Mouse (Mus musculus) forelimb bud, embryonic 11.5 days (tissue): ENCODE data around the gene Sytl1.

Source experiments
- DNase-seq: peaks from one replicate; pipeline ENCODE4 v3.0.0-alpha.2; 2012; ENCODE audit warnings: low read depth, low spot score

Sytl1 gene

GRCm38 (mm10) chr4:133278482-133278881, 15.6 kb upstream of the Sytl1 start:
- DNase-seq, result no peak

GRCm38 (mm10) chr4:133278067-133278466, 15.2 kb upstream of the Sytl1 start:
- no peak for DNase-seq

- DNase-seq, result peak; percentile 96
Measured at GRCm38 (mm10) chr4:133277104-133278026, 14.5 kb upstream of the Sytl1 start, which contains the start of gene Tmem222. TSS of gene Tmem222 (minus strand) at chr4:133277792.

- DNase-seq, result no peak
Measured at GRCm38 (mm10) chr4:133270929-133271328, 8.0 kb upstream of the Sytl1 start.

- DNase-seq, result no peak
Measured at GRCm38 (mm10) chr4:133269596-133269995, 6.7 kb upstream of the Sytl1 start.

GRCm38 (mm10) chr4:133268931-133269330, 6.0 kb upstream of the Sytl1 start:
- DNase-seq, result no peak

GRCm38 (mm10) chr4:133266248-133266880, 3.5 kb upstream of the Sytl1 start:
- DNase-seq, result no peak

- no peak for DNase-seq
Measured at GRCm38 (mm10) chr4:133265759-133266158, 2.8 kb upstream of the Sytl1 start.

- DNase-seq, result no peak
Measured at GRCm38 (mm10) chr4:133265297-133265696, 2.4 kb upstream of the Sytl1 start.

- DNase-seq, result no peak
Measured at GRCm38 (mm10) chr4:133264559-133264958, 1.6 kb upstream of the Sytl1 start.

- no peak for DNase-seq
Measured at GRCm38 (mm10) chr4:133263756-133264155, 843 bp upstream of the Sytl1 start.

GRCm38 (mm10) chr4:133262375-133262765, 543 bp downstream of the Sytl1 start:
- DNase-seq, result no peak

GRCm38 (mm10) chr4:133261641-133262374, 1.1 kb downstream of the Sytl1 start:
- no peak for DNase-seq

- no peak for DNase-seq
Measured at GRCm38 (mm10) chr4:133257798-133258408, 5.0 kb downstream of the Sytl1 start.

- no peak for DNase-seq
Measured at GRCm38 (mm10) chr4:133257230-133257629, 5.7 kb downstream of the Sytl1 start.

GRCm38 (mm10) chr4:133256820-133257219, 6.1 kb downstream of the Sytl1 start:
- no peak for DNase-seq

GRCm38 (mm10) chr4:133255392-133255791, 7.5 kb downstream of the Sytl1 start:
- no peak for DNase-seq

GRCm38 (mm10) chr4:133253412-133253811, 9.5 kb downstream of the Sytl1 start:
- DNase-seq, result no peak

GRCm38 (mm10) chr4:133252089-133252488, 10.8 kb downstream of the Sytl1 start:
- no peak for DNase-seq

GRCm38 (mm10) chr4:133251214-133251613, 11.7 kb downstream of the Sytl1 start:
- no peak for DNase-seq

- peak; percentile 72 for DNase-seq
Measured at GRCm38 (mm10) chr4:133250609-133251008, 12.3 kb downstream of the Sytl1 start.
